Mouse (Mus musculus) CD4-positive, CD25-positive, alpha-beta regulatory T cell, adult 2 months (primary cell): ENCODE measurements around the gene Cfl2.
A peak's percentile ranks its signal among the peaks of the same experiment; 100 is the strongest.

Source experiments
- DNase-seq: peaks from one replicate; pipeline ENCODE4 v3.0.0-alpha.2; 2012; ENCODE audit warnings: low read depth, low spot score

The Cfl2 gene

GRCm38 (mm10) chr12:54830574-54830973, 32.1 kb downstream of the Cfl2 start:
- peak; percentile 93 for DNase-seq

GRCm38 (mm10) chr12:54829876-54830275, 32.8 kb downstream of the Cfl2 start:
- no peak for DNase-seq

- DNase-seq = no peak
Measured at GRCm38 (mm10) chr12:54828043-54828442, 34.6 kb downstream of the Cfl2 start.

DNA sequence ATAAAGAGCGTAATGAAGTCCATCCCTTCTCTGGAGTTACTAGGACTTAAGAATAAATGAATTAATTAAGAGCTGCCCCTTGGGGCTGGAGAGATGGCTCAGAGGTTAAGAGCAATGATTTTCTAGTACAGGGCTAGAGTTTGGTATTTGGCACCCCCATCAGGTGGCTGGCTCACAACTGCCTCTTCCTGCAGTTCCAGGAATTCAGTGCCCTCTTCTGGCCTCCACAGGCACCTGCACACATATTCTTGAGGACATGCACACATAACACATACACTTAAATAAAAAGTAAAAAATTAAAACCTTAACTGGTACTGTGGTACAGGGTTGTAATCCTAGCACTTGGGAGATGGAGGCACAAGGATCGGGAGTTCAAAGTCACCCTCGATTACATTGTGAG, 37.5 kb downstream of the Cfl2 start:
- DNase-seq = peak; percentile 42

GRCm38 (mm10) chr12:54822836-54823426, 39.7 kb downstream of the Cfl2 start:
- DNase-seq = peak; percentile 23

DNA sequence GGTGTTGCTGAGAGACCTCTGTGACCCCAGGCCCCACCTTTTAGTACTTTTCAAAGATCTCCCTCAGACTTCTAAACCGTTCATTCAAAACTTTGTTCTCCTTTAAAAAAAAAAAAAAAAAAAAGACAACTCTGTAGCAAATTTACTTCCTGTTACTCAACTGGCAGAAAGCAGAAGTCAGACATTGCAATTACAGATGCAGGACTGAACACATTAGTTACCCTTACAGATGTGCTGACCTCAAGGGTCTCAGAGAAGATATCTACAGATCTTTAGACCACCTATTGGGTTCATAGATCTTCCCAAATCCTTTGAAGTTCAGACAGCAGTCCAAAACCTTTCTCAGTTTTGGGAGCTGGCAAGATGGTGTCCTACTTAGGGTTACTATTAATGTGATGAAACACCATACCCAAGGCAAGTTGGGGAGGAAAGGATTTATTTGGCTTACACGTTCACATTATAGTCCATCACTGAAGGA, 42.0 kb downstream of the Cfl2 start:
- no peak for DNase-seq

GRCm38 (mm10) chr12:54819181-54819935, 43.3 kb downstream of the Cfl2 start:
- DNase-seq = no peak

GRCm38 (mm10) chr12:54810142-54810541, 52.5 kb downstream of the Cfl2 start:
- no peak for DNase-seq
